Mouse (Mus musculus) stomach, postnatal 0 days (tissue): ENCODE measurements around the gene Il16.

Experiments used
- CTCF ChIP-seq: IDR thresholded peaks from 2 replicates; pipeline ENCODE4 v1.5.1; 2016; ENCODE audit warnings: antibody characterized with exemption, low read depth, mild to moderate bottlenecking, moderate library complexity
- EP300 ChIP-seq: optimal IDR thresholded peaks from 2 replicates; pipeline ENCODE3; 2016; ENCODE audit warnings: antibody characterized with exemption

GRCm38 (mm10) chr7:83597063-83597462, 148.5 kb downstream of the Il16 start:
- TF ChIP-seq CTCF = no peak
- TF ChIP-seq EP300 = no peak
